Mouse (Mus musculus) heart, adult 2 months (tissue): ENCODE measurements around the gene Mbd3. TPM values are rescaled to one million over a fixed set of nuclear protein-coding genes. Genes with fewer than 3 reads are reported as not detected.
"Not testable (repeated sequence)": the region's sequence is repeated elsewhere in the genome, so short reads cannot be mapped to it uniquely, and the experiment has no call there.

Experiments used
- DNase-seq, 2 experiments: peaks; one replicate each; pipeline ENCODE4 v3.0.0; 2021
- H3K27ac ChIP-seq: fragments of 200-600 bp; 2 replicates; pipeline ENCODE4 v1.8.1; 2022
- H3K27me3 ChIP-seq: fragments of 200-500 bp; 2 replicates; pipeline ENCODE4 v1.6.1; 2012; ENCODE audit warnings: mild to moderate bottlenecking, low read length, inconsistent platforms, mixed read lengths; ENCODE audit not compliant: control insufficient read depth, insufficient read depth
- H3K36me3 ChIP-seq: fragments of 200-500 bp; 2 replicates; pipeline ENCODE4 v1.6.1; 2012; ENCODE audit warnings: low read length, inconsistent platforms; ENCODE audit not compliant: control insufficient read depth, insufficient read depth
- H3K4me1 ChIP-seq: fragments of 200-500 bp; 2 replicates; pipeline ENCODE4 v1.6.1; 2011; ENCODE audit warnings: low read length; ENCODE audit not compliant: control insufficient read depth, insufficient read depth
- H3K4me3 ChIP-seq: fragments of 200-600 bp; 2 replicates; pipeline ENCODE4 v1.8.1; 2022
- H3K79me2 ChIP-seq: fragments of 200-500 bp; replicated peaks from 2 replicates; pipeline ENCODE4 v1.6.1; 2012; ENCODE audit warnings: mild to moderate bottlenecking, inconsistent platforms, low read length, moderate library complexity, mixed read lengths; ENCODE audit not compliant: control insufficient read depth, insufficient read depth
- H3K9ac ChIP-seq: fragments of 200-500 bp; 2 replicates; pipeline ENCODE4 v1.6.1; 2012; ENCODE audit warnings: low read depth, mild to moderate bottlenecking, control low read depth, inconsistent platforms, low read length, mixed read lengths
- CTCF ChIP-seq: fragments of 200-600 bp; IDR thresholded peaks from 2 replicates; pipeline ENCODE4 v1.8.1; 2022; ENCODE audit warnings: antibody characterized with exemption, mild to moderate bottlenecking, moderate library complexity
- EP300 ChIP-seq: fragments of 200-500 bp; IDR thresholded peaks from 2 replicates; pipeline ENCODE4 v1.6.1; 2011; ENCODE audit warnings: low read depth, low read length, control low read depth; ENCODE audit not compliant: insufficient read depth
- POLR2A ChIP-seq: fragments of 200-500 bp; IDR thresholded peaks from 2 replicates; pipeline ENCODE4 v1.6.1; 2011; ENCODE audit warnings: mild to moderate bottlenecking, low read depth, low read length, control low read depth; ENCODE audit not compliant: insufficient read depth
- WGBS: fragments of 180-500 bp; shearing (Covaris S2); methylation state at CpG from one replicate; pipeline ENCODE4 v1.1.7; 2018; 5-methylcytosine and 5-hydroxymethylcytosine counted together
- intact Hi-C: fragments of 180-260 bp; cut with DNase I; formaldehyde crosslinking; loops from one replicate; pipeline ENCODE4 v1.15.1; 2025
- polyA plus RNA-seq: library from polyadenylated mRNA; depleted of rRNA; stranded (reverse); fragments of >200 nt; gene quantifications from 2 replicates; pipeline ENCODE4 v1.2.3, GENCODE M21; 2012
- total RNA-seq, 2 experiments: library from RNA; stranded (reverse); gene quantifications; 2 replicates each; pipeline ENCODE4 v1.2.3; 2021

Gene Mbd3
- total and polyA plus RNA-seq, 3 experiments: 86.5 to 95.2 (median 95.1) TPM

GRCm38 (mm10) chr10:80348981-80349380, 50.4 kb downstream of the Mbd3 start:
- Histone ChIP-seq H3K27me3 (no peaks in the 10 kb centered on the region), H3K36me3 (peaks cover 3% of the 10 kb centered on the region; the same call in 1 of the 2 replicates), H3K9ac (no peak overlapping the region), H3K4me1 (peaks cover 4% of the 10 kb centered on the region; the same call in 1 of the 2 replicates), H3K79me2 (no peaks in the 10 kb centered on the region), H3K27ac (peak overlapping the region; percentile 93), H3K4me3 (no peak overlapping the region)
- TF ChIP-seq EP300 (no peak), POLR2A (no peak), CTCF (no peak)
- WGBS: 22% methylated on average over 26 of the region's 26 CpGs
- intact Hi-C loops: loop anchor here (1.0 kb wide), 1 partner anchor 173 kb away; no protein-coding TSS in a partner anchor
- DNase-seq: peak; percentile 53 to 57

GRCm38 (mm10) chr10:80348244-80348781, 51.0 kb downstream of the Mbd3 start, which contains the start of gene Adamtsl5:
Gene Adamtsl5 (minus strand): TSS chr10:80348412.
- Histone ChIP-seq H3K4me1 (peaks cover 5% of the 10 kb centered on the region; the same call in 1 of the 2 replicates), H3K36me3 (peaks cover 3% of the 10 kb centered on the region; the same call in 1 of the 2 replicates), H3K79me2 (no peaks in the 10 kb centered on the region), H3K4me3 (peak within 1 kb of the TSS; percentile 57), H3K27me3 (no peaks in the 10 kb centered on the region), H3K27ac (peak within 1 kb of the TSS; percentile 93), H3K9ac (peak within 1 kb of the TSS; percentile 68)
- TF ChIP-seq CTCF (peak; percentile 99), POLR2A (peak; percentile 73), EP300 (no peak)
- under 1% methylated on average over 42 of the region's 42 CpGs for WGBS
- intact Hi-C loops: loop anchor here (1.0 kb wide), 1 partner anchor 172 kb away; no protein-coding TSS in a partner anchor
- DNase-seq: peak; percentile 88

- peak; percentile 68 to 69 for DNase-seq
- intact Hi-C loops: loop anchor here (1.0 kb wide), 1 partner anchor 52 kb away; the partner anchor contains the start of gene Apc2
- Histone ChIP-seq H3K79me2 (no peaks in the 10 kb centered on the region), H3K27ac (peak overlapping the region; percentile 93), H3K4me1 (peaks cover 6% of the 10 kb centered on the region), H3K4me3 (peak overlapping the region; percentile 57), H3K36me3 (peaks cover 3% of the 10 kb centered on the region; the same call in 1 of the 2 replicates), H3K27me3 (no peaks in the 10 kb centered on the region), H3K9ac (peak overlapping the region; percentile 68)
- 4% methylated on average over 17 of the region's 17 CpGs for WGBS
- no peak for TF ChIP-seq CTCF
- peak; percentile 33; the same call in 1 of the 2 replicates for TF ChIP-seq POLR2A
- TF ChIP-seq EP300: 0 out of 2 replicates have a peak, but pooled peaks have one; percentile 32
Measured at GRCm38 (mm10) chr10:80347514-80347967, 51.8 kb downstream of the Mbd3 start.

DNA sequence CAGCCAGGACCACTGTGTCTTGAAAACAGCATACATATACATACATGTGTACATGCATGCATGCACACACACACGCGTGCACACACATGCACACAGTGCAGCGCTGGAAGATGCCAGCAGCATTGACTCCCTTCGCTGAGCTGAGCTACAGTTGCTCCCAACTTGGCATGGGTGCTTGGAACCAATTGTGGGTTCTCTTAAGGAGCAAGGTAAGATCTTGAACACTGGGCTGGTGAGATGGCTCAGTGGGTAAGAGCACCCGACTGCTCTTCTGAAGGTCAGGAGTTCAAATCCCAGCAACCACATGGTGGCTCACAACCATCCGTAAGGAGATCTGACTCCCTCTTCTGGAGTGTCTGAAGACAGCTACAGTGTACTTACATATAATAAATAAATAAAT, 53.4 kb downstream of the Mbd3 start:
- 85% methylated on average over 6 of the region's 6 CpGs for WGBS
- H3K27me3 ChIP-seq, DNase-seq, H3K9ac ChIP-seq, H3K36me3 ChIP-seq, H3K4me3 ChIP-seq, H3K4me1 ChIP-seq, H3K27ac ChIP-seq, H3K79me2 ChIP-seq, intact Hi-C loops: not testable (repeated sequence)

DNA sequence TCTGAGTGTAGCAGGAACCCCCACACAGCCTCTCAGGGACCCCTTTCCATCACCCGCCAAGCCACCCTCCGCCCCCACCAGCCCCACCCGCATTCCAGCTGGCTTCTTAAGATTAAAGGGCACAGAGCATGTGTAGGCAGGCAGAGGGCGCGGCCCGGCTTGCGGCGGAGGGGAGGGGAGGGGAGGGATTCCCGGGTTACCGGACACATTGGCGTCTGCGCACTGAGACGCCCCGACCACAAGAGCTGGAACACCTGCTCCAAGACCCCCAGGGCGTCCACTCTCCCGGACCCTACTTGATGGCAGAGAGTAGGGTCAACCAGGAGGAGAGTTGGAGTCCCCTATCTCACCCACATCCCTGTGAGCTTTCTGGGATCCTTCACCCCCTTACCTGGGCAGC, 54.2 kb downstream of the Mbd3 start:
- intact Hi-C loops: no loop called here
- DNase-seq: no peak

GRCm38 (mm10) chr10:80344131-80344661, 55.2 kb downstream of the Mbd3 start:
- peaks cover 15% of the 10 kb centered on the region for H3K4me1 ChIP-seq
- TF ChIP-seq EP300: no peak
- TF ChIP-seq CTCF: no peak
- TF ChIP-seq POLR2A: 0 out of 2 replicates have a peak, but pooled peaks have one; percentile 33
- no peak overlapping the region for H3K4me3 ChIP-seq
- H3K9ac ChIP-seq: 0 out of 2 replicates have a peak overlapping the region, but pooled peaks have one; percentile 20
- intact Hi-C loops: no loop called here
- H3K36me3 ChIP-seq: peaks cover 3% of the 10 kb centered on the region; the same call in 1 of the 2 replicates
- 18% methylated on average over 9 of the region's 9 CpGs for WGBS
- H3K27ac ChIP-seq: peak overlapping the region; percentile 77
- peaks cover 6% of the 10 kb centered on the region; the same call in 1 of the 2 replicates for H3K27me3 ChIP-seq
- DNase-seq: peak; percentile 53 to 71
- no peaks in the 10 kb centered on the region for H3K79me2 ChIP-seq

More for the DNA sequence above, 54.2 kb downstream of the Mbd3 start:
- peak overlapping the region; percentile 77 for H3K27ac ChIP-seq
- TF ChIP-seq CTCF: no peak
- TF ChIP-seq POLR2A: no peak
- no peak for TF ChIP-seq EP300
- H3K4me1 ChIP-seq: peaks cover 13% of the 10 kb centered on the region
- no peaks in the 10 kb centered on the region for H3K79me2 ChIP-seq
- no peak overlapping the region for H3K4me3 ChIP-seq
- no peak overlapping the region for H3K9ac ChIP-seq
- peaks cover 3% of the 10 kb centered on the region; the same call in 1 of the 2 replicates for H3K36me3 ChIP-seq
- H3K27me3 ChIP-seq: peaks cover 6% of the 10 kb centered on the region; the same call in 1 of the 2 replicates
- WGBS: 29% methylated on average over 16 of the region's 16 CpGs
